Mouse (Mus musculus) heart, postnatal 0 days (tissue): Measurements from ENCODE around the gene Stmn1.

ENCODE experiments used
- CTCF ChIP-seq: IDR thresholded peaks from 2 replicates; pipeline ENCODE4 v1.5.1; 2016; ENCODE audit warnings: antibody characterized with exemption, control low read depth, low read depth
- EP300 ChIP-seq: IDR thresholded peaks from 2 replicates; pipeline ENCODE4 v1.6.1; 2016; ENCODE audit warnings: antibody characterized with exemption, low read depth

- no peak for TF ChIP-seq CTCF
- TF ChIP-seq EP300 = no peak
Observed at GRCm38 (mm10) chr4:134449595-134450391, 18.3 kb upstream of the Stmn1 start.
